Mouse (Mus musculus) left cerebral cortex, adult 2 months (tissue): ENCODE results near the gene Fkbp2. TPM values are rescaled to one million over a fixed set of nuclear protein-coding genes. Genes with fewer than 3 reads are reported as not detected.
A peak's percentile ranks its signal among the peaks of the same experiment; 100 is the strongest.

ENCODE experiments used
- DNase-seq, 2 experiments: peaks; one replicate each; pipeline ENCODE4 v3.0.0; 2021 to 2022; ENCODE audit warnings: low spot score in 2 of 2, mixed read lengths in 1 of 2; ENCODE audit errors: extremely low spot score in 1 of 2
- H3K27ac ChIP-seq: fragments of 200-600 bp; 2 replicates; pipeline ENCODE4 v1.8.1; 2022
- H3K4me3 ChIP-seq: fragments of 200-600 bp; 2 replicates; pipeline ENCODE4 v1.8.1; 2022
- CTCF ChIP-seq: fragments of 200-600 bp; IDR thresholded peaks from 2 replicates; pipeline ENCODE4 v1.8.1; 2022; ENCODE audit warnings: antibody characterized with exemption, mild to moderate bottlenecking, moderate library complexity
- intact Hi-C: fragments of 180-260 bp; cut with DNase I; formaldehyde crosslinking; loops from one replicate; pipeline ENCODE4 v1.15.1; 2025
- total RNA-seq, 2 experiments: library from RNA; stranded (reverse); gene quantifications; 2 replicates each; pipeline ENCODE4 v1.2.3; 2021

Gene Fkbp2
- total RNA-seq, 2 experiments from 2014 or later, result 106 to 108 TPM

- peak; percentile 30 for TF ChIP-seq CTCF
- DNase-seq, result peak; percentile 43 to 68
- Histone ChIP-seq H3K4me3 (peak within 1 kb of the TSS; percentile 92), H3K27ac (peak within 1 kb of the TSS; percentile 80)
- intact Hi-C loops, result loop anchor here (5.0 kb wide), 1 partner anchor 34 kb away; the partner anchor contains the start of genes Bad and Gpr137
These were observed 4.5 kb downstream of the Fkbp2 start, which contains the start of gene Plcb3 for GRCm38 (mm10) chr19:6975537-6976521. Gene Plcb3, minus strand, starts transcription at chr19:6976470.

GRCm38 (mm10) chr19:6974211-6975205 is 5.8 kb downstream of the Fkbp2 start, which contains the start of gene Ppp1r14b:
Gene Ppp1r14b, plus strand, starts transcription at chr19:6974968.
- intact Hi-C loops, result loop anchor here (5.0 kb wide), 1 partner anchor 32 kb away; the partner anchor contains the start of genes Bad and Gpr137
- H3K4me3 ChIP-seq, result peak within 1 kb of the TSS; percentile 92
- no peak for TF ChIP-seq CTCF
- peak within 1 kb of the TSS; percentile 80 for H3K27ac ChIP-seq
- peak; percentile 72 to 76 for DNase-seq

GRCm38 (mm10) chr19:6973581-6974190 is 6.6 kb downstream of the Fkbp2 start:
- peak overlapping the region; percentile 92 for H3K4me3 ChIP-seq
- intact Hi-C loops, result no loop called here
- H3K27ac ChIP-seq, result no peak overlapping the region; the same call in 1 of the 2 replicates

GRCm38 (mm10) chr19:6972247-6972917 is 7.9 kb downstream of the Fkbp2 start:
- DNase-seq, result no peak
- Histone ChIP-seq H3K4me3 (no peak overlapping the region), H3K27ac (no peak overlapping the region)
- intact Hi-C loops, result no loop called here
- no peak for TF ChIP-seq CTCF

More at GRCm38 (mm10) chr19:6973581-6974190, 6.6 kb downstream of the Fkbp2 start:
- no peak for DNase-seq
- no peak for TF ChIP-seq CTCF

GRCm38 (mm10) chr19:6971644-6972043 is 8.7 kb downstream of the Fkbp2 start:
- no peak for TF ChIP-seq CTCF
- DNase-seq, result no peak

GRCm38 (mm10) chr19:6970460-6971085 is 9.7 kb downstream of the Fkbp2 start:
- no peak for TF ChIP-seq CTCF
- Histone ChIP-seq H3K4me3 (no peak overlapping the region), H3K27ac (no peak overlapping the region)
- DNase-seq, result no peak
- intact Hi-C loops, result no loop called here

More at GRCm38 (mm10) chr19:6971644-6972043, 8.7 kb downstream of the Fkbp2 start:
- intact Hi-C loops, result no loop called here
- H3K4me3 ChIP-seq, result no peak overlapping the region
- H3K27ac ChIP-seq, result no peak overlapping the region

- Histone ChIP-seq H3K4me3 (peak overlapping the region; percentile 49), H3K27ac (no peak overlapping the region)
- DNase-seq, result peak; percentile 51 to 54
- intact Hi-C loops, result loop anchor here (2.0 kb wide), 1 partner anchor 17 kb away; no protein-coding TSS in a partner anchor
- TF ChIP-seq CTCF, result peak; percentile 59
These were observed 10.5 kb downstream of the Fkbp2 start for GRCm38 (mm10) chr19:6969665-6970381.

- no peak for DNase-seq
- TF ChIP-seq CTCF, result no peak
- Histone ChIP-seq H3K4me3 (peak overlapping the region; percentile 49), H3K27ac (no peak overlapping the region)
- intact Hi-C loops, result loop anchor here (2.0 kb wide), 1 partner anchor 16 kb away; no protein-coding TSS in a partner anchor
These were observed 11.0 kb downstream of the Fkbp2 start for GRCm38 (mm10) chr19:6969291-6969664.

- no peak for DNase-seq
- Histone ChIP-seq H3K27ac (no peak overlapping the region), H3K4me3 (peak overlapping the region; percentile 49)
- no peak for TF ChIP-seq CTCF
- intact Hi-C loops, result loop anchor here (2.0 kb wide), 1 partner anchor 16 kb away; no protein-coding TSS in a partner anchor
These were observed 11.6 kb downstream of the Fkbp2 start for GRCm38 (mm10) chr19:6968491-6969271.
